11 mouse cellular contexts compared by ENCODE assay signal in the genomic region with DNA sequence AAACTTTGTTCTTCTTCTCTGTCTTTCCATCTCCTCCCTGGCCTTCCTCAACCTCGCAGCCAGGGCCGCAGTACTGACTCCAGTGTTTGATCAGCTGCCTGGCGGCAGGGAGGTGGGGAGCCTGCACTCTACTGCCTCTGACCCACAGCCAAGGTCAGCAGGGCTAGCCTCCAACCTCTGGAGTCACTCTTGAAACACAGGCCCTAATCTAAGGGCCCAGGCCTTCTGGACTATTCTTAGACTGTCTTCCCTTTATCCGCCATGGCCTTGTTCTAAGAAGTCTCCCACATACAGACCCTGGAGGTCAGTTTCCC. TPM values are rescaled to one million over a fixed set of nuclear protein-coding genes. Genes with fewer than 3 reads are reported as not detected.
DNase-seq lines count a peak whose midpoint lies in the region; ATAC-seq and TF ChIP-seq lines count a peak whose summit lies in the region.
"Had no signal": no experiment of that assay in that cellular context is flagged by ENCODE, and none has a peak within 500 bp of the region (broad histone marks: within the 10 kb centered on the region; RNA-seq: fewer than 3 reads in every experiment).

No protein-coding gene starts in this region.

- TF ChIP-seq POLR2A in heart, adult 2 months (IDR thresholded peaks at IDR 0.05; ENCODE audit: insufficient read depth, low read depth, low read length), result no peak
- TF ChIP-seq POLR2A in small intestine, adult 2 months (IDR thresholded peaks at IDR 0.05; ENCODE audit: low read depth, low read length), result no peak

- no peaks in the 10 kb centered on the region for H3K36me3 ChIP-seq in heart, adult 2 months (ENCODE audit: control insufficient read depth, insufficient read depth, low read length)
- H3K36me3 ChIP-seq in megakaryocyte, embryonic 14.5 days (replicated peaks; ENCODE audit: low read length), result peaks cover 8% of the 10 kb centered on the region
- no peaks in the 10 kb centered on the region for H3K36me3 ChIP-seq in hindbrain, embryonic 13.5 days
- no peaks in the 10 kb centered on the region for H3K36me3 ChIP-seq in small intestine, adult 2 months (ENCODE audit: control insufficient read depth, insufficient read depth, low read length)
- no peaks in the 10 kb centered on the region for H3K36me3 ChIP-seq in forebrain, embryonic 13.5 days (ENCODE audit: poor library complexity, severe bottlenecking)

- no peak for TF ChIP-seq CTCF in heart, adult 2 months (IDR thresholded peaks at IDR 0.05)
- no peak for TF ChIP-seq CTCF in small intestine, adult 2 months (IDR thresholded peaks at IDR 0.05; ENCODE audit: extremely low read depth, insufficient read length, insufficient replicate concordance, low read depth, low read length)

- H3K4me3 ChIP-seq in heart, adult 2 months, result no peak overlapping the region
- peak overlapping the region; percentile 77 for H3K4me3 ChIP-seq in megakaryocyte, embryonic 14.5 days (replicated peaks)
- H3K4me3 ChIP-seq in hindbrain, embryonic 13.5 days, result no peak overlapping the region
- no peak overlapping the region for H3K4me3 ChIP-seq in small intestine, adult 2 months (ENCODE audit: low read depth, low read length)
- H3K4me3 ChIP-seq in forebrain, embryonic 13.5 days, result no peak overlapping the region

- intact Hi-C loops in heart, adult 2 months (cut with DNase I), result no loop called here
- intact Hi-C loops in heart, postnatal 10 days (cut with DNase I), result no loop called here

- H3K9me3 ChIP-seq in megakaryocyte, embryonic 14.5 days, result no peaks in the 10 kb centered on the region
- H3K9me3 ChIP-seq in hindbrain, embryonic 13.5 days, result no peaks in the 10 kb centered on the region
- H3K9me3 ChIP-seq in forebrain, embryonic 13.5 days (replicated peaks), result no peaks in the 10 kb centered on the region

- DNase-seq in heart, adult 2 months, result peak in 1 of 2 experiments; percentile 33
- no peak for DNase-seq in heart, postnatal 10 days
- no peak for DNase-seq in cerebellum, postnatal 14 days
- DNase-seq: adrenal gland, postnatal 10 days had no signal

- no peaks in the 10 kb centered on the region for H3K79me2 ChIP-seq in heart, adult 2 months (replicated peaks; ENCODE audit: control insufficient read depth, insufficient read depth, low read length)

- H3K4me2 ChIP-seq in hindbrain, embryonic 13.5 days, result no peak overlapping the region
- H3K4me2 ChIP-seq in forebrain, embryonic 13.5 days, result no peak overlapping the region

- H3K27ac ChIP-seq in heart, adult 2 months, result peak overlapping the region; percentile 51
- H3K27ac ChIP-seq in hindbrain, embryonic 13.5 days, result peak overlapping the region; percentile 35; the same call in 1 of the 2 replicates
- peak overlapping the region; percentile 75 for H3K27ac ChIP-seq in small intestine, adult 2 months (ENCODE audit: insufficient read depth, low read depth, low read length)
- H3K27ac ChIP-seq in forebrain, embryonic 13.5 days, result no peak overlapping the region
- H3K27ac ChIP-seq: liver, embryonic 14.5 days had no signal

- WGBS in heart, adult 2 months, result 73% methylated on average over 4 of the region's 4 CpGs
- 68% methylated on average over 4 of the region's 4 CpGs for WGBS in hindbrain, embryonic 13.5 days
- WGBS in small intestine, adult 2 months, result 57% methylated on average over 4 of the region's 4 CpGs
- 85% methylated on average over 4 of the region's 4 CpGs for WGBS in forebrain, embryonic 13.5 days

- ATAC-seq in megakaryocyte, adult 5-6 weeks (ENCODE audit: poor library complexity, severe bottlenecking), result no peak
- ATAC-seq in hindbrain, embryonic 13.5 days (ENCODE audit: low FRiP score), result no peak
- no peak for ATAC-seq in forebrain, embryonic 13.5 days
- ATAC-seq: CD4-positive, CD25-positive, alpha-beta regulatory T cell, adult 4 months had no signal

- no peak overlapping the region for H3K9ac ChIP-seq in heart, adult 2 months (ENCODE audit: low read depth, low read length)
- no peak overlapping the region; the same call in 1 of the 2 replicates for H3K9ac ChIP-seq in hindbrain, embryonic 13.5 days
- H3K9ac ChIP-seq in forebrain, embryonic 13.5 days, result no peak overlapping the region
- H3K9ac ChIP-seq: liver, embryonic 14.5 days had no signal

- no peaks in the 10 kb centered on the region for H3K4me1 ChIP-seq in heart, adult 2 months (ENCODE audit: control insufficient read depth, insufficient read depth, low read length)
- peaks cover 98% of the 10 kb centered on the region for H3K4me1 ChIP-seq in megakaryocyte, embryonic 14.5 days
- H3K4me1 ChIP-seq in hindbrain, embryonic 13.5 days (replicated peaks), result 0 out of 2 replicates have a peak, but pooled peaks cover 7% of the 10 kb centered on the region
- H3K4me1 ChIP-seq in small intestine, adult 2 months (ENCODE audit: control insufficient read depth, insufficient read depth, insufficient read length, low read length), result peaks cover 28% of the 10 kb centered on the region
- H3K4me1 ChIP-seq in forebrain, embryonic 13.5 days, result no peaks in the 10 kb centered on the region

- TF ChIP-seq EP300 in heart, adult 2 months (IDR thresholded peaks at IDR 0.05; ENCODE audit: insufficient read depth, low read depth, low read length), result no peak

- H3K27me3 ChIP-seq in heart, adult 2 months (ENCODE audit: control insufficient read depth, insufficient read depth, low read length), result no peaks in the 10 kb centered on the region
- H3K27me3 ChIP-seq in megakaryocyte, embryonic 14.5 days (replicated peaks), result no peaks in the 10 kb centered on the region
- H3K27me3 ChIP-seq in hindbrain, embryonic 13.5 days, result no peaks in the 10 kb centered on the region
- no peaks in the 10 kb centered on the region for H3K27me3 ChIP-seq in small intestine, adult 2 months (ENCODE audit: control insufficient read depth, insufficient read depth, low read length)
- H3K27me3 ChIP-seq in forebrain, embryonic 13.5 days, result no peaks in the 10 kb centered on the region

RNA-seq across cellular contexts. Expression of a gene that starts 41.7 kb away (rescaled TPM):
- 100 to 1,000 TPM in 1 of 2 experiments, 10 to 100 TPM in 1; 88.3 to 111 TPM for total RNA-seq in heart, adult 2 months (2021)
- 30.4 and 46.8 TPM in 2 replicates for polyA plus RNA-seq in heart, adult 2 months (2012; rRNA removed)
- total RNA-seq in heart, postnatal 10 days (2021), result 100 to 1,000 TPM; 206 to 221 TPM
- 1,439 and 1,641 TPM in 2 replicates for polyA plus RNA-seq in megakaryocyte, embryonic 14.5 days (2012; ENCODE audit: insufficient read depth, low replicate concordance)
- total RNA-seq in megakaryocyte, adult 5-6 weeks (2015), result 464 and 549 TPM in 2 replicates
- total RNA-seq in megakaryocyte, adult 5-6 weeks (2017), result 759 and 878 TPM in 2 replicates
- polyA plus RNA-seq in hindbrain, embryonic 13.5 days (2015; fragmentation: Nextera tagmentation; extraction: Ambion mirVana), result 14.5 and 14.9 TPM in 2 replicates
- polyA plus RNA-seq in small intestine, adult 2 months (2012; rRNA removed), result 44.8 and 89.4 TPM in 2 replicates
- 13.4 and 14.4 TPM in 2 replicates for polyA plus RNA-seq in forebrain, embryonic 13.5 days (2015; fragmentation: Nextera tagmentation; extraction: Ambion mirVana)

RNA-seq across cellular contexts. Expression of a gene that starts 45.2 kb away (rescaled TPM):
- 100 to 1,000 TPM; 260 to 299 TPM for total RNA-seq in heart, adult 2 months (2021)
- 403 and 411 TPM in 2 replicates for polyA plus RNA-seq in heart, adult 2 months (2012; rRNA removed)
- 100 to 1,000 TPM; 200 to 221 TPM for total RNA-seq in heart, postnatal 10 days (2021)
- polyA plus RNA-seq in megakaryocyte, embryonic 14.5 days (2012; ENCODE audit: insufficient read depth, low replicate concordance), result 186 and 405 TPM in 2 replicates
- total RNA-seq in megakaryocyte, adult 5-6 weeks (2015), result 162 and 187 TPM in 2 replicates
- 23.2 and 39.4 TPM in 2 replicates for total RNA-seq in megakaryocyte, adult 5-6 weeks (2017)
- polyA plus RNA-seq in hindbrain, embryonic 13.5 days (2015; fragmentation: Nextera tagmentation; extraction: Ambion mirVana), result 214 and 218 TPM in 2 replicates
- 157 and 222 TPM in 2 replicates for polyA plus RNA-seq in small intestine, adult 2 months (2012; rRNA removed)
- 234 and 249 TPM in 2 replicates for polyA plus RNA-seq in forebrain, embryonic 13.5 days (2015; fragmentation: Nextera tagmentation; extraction: Ambion mirVana)

Comparison
In these comparisons a context has a peak if more than half of its experiments do, and no peak if none do; other contexts are left out.
1. RNA of a gene that starts 41.7 kb away (polyA plus RNA-seq): 1,439 to 1,641 TPM in megakaryocyte, embryonic 14.5 days; 44.8 to 89.4 TPM in small intestine, adult 2 months, 30.4 to 46.8 TPM in heart, adult 2 months, 14.5 to 14.9 TPM in hindbrain, embryonic 13.5 days and 13.4 to 14.4 TPM in forebrain, embryonic 13.5 days; every median in the first group is over 10 times any median in the second.